Mouse (Mus musculus) adipose tissue, adult 10 weeks (tissue): Measurements from ENCODE around the gene Cpn2. TPM values are rescaled to one million over a fixed set of nuclear protein-coding genes. Genes with fewer than 3 reads are reported as not detected.

ENCODE experiments used
- polyA plus RNA-seq: library from polyadenylated mRNA; stranded (reverse); fragments of 350-450 nt; fragmentation: Illumina TruSeq; extraction: RNeasy Lipid Tissue Mini Kit (QIAGEN cat#74804); gene quantifications from one replicate; pipeline ENCODE4 v1.2.3, GENCODE M21; 2014; ENCODE audit warnings: low read depth, low replicate concordance

The Cpn2 gene
- not detected for polyA plus RNA-seq

DNA sequence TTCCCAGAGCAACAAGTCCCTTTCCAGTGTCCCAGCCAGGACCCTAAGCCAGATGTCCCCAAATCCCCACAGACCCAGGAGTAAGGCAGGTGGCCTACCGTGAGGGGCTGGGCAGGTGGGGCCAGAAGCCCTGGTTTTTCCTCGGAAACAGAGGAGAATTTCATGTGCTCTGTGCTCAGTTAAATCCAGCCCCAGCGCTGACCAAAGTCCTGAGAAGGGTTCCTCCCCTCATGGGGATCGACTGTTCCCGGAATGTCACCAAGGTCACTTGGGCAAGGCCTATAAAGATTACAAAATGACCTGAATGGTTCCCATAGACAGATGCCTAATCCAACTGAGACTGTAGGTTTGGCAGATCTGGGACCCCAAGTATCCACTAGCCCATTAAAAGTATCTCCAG, at the start of gene Cpn2:
Gene Cpn2 (minus strand): TSS at position 141 of the 400 bp plus-strand sequence.

DNA sequence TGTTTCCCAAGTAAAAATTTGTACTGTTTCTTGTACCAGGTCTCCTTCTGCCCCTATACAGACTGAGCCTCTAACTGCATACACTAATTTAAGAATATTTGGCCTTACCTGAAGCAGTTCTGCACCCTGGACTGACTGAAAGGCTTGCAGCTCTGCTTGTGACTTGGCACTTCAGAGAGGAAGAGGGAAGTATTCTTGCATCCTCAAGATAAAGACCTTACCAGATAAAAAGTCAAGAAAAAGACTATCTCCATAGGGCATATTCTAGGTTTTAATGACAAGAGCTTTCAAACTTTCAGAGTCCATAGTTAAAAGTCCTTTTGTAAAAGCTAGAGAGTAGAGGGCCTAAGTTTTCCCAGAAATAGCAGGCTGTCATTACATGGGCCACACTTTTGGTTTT, 43.3 kb upstream of the Cpn2 start, which contains the start of gene Gp5:
Gene Gp5 (minus strand): TSS at position 133 of the 400 bp plus-strand sequence.

DNA sequence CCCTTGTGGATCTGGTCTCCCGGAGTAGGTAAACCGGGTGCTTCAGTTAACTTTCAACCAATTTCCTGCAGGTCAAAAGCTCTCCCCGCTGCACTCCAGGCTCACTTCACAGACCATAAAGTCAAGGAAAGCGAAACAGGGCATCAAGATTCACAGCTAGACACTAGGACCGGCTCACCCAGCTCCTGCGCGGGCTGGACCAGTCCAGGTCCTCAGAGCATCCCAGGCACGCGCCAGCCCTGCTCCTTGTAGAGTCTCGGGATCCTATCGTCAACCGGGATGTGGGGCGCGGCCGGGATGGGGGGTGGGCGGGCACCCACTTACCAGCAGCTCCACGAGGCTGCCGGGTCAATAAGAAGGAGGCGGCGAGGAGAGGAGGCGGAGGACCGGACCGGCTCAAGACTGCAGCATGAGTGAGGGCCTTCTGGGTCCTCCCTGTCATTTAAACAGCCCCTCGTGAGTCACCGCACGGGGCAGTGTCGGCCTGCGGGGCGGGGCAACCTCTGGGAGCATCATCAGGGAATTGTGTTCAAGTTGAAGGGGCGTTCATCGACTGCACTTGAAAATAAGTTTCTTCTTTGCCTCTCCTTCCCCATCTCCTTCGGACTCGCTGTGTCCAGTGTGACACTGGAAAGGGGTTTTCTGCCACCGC, 15.7 kb upstream of the Cpn2 start, which contains the start of gene Lrrc15:
Gene Lrrc15 (minus strand): TSS at position 413 of the 652 bp plus-strand sequence.

Other genes with a start within 250 kb of the Cpn2 start
- 21.7 TPM for gene Hes1, start 203.1 kb downstream of the Cpn2 start, polyA plus RNA-seq
- gene Lrrc15, start 15.8 kb upstream of the Cpn2 start, polyA plus RNA-seq, result 0.07 TPM
- gene Gp5, start 43.3 kb upstream of the Cpn2 start, polyA plus RNA-seq, result 0.17 TPM
- gene Atp13a3, start 138.5 kb upstream of the Cpn2 start, polyA plus RNA-seq, result 23.1 TPM